Mouse (Mus musculus) ES-Bruce4 (cell line): ENCODE results near the gene Zfand2b. TPM values are rescaled to one million over a fixed set of nuclear protein-coding genes. Genes with fewer than 3 reads are reported as not detected.

Source experiments
- H3K27ac ChIP-seq: 2 replicates; pipeline ENCODE4 v1.5.1; 2012; ENCODE audit warnings: low read length, inconsistent platforms; ENCODE audit not compliant: insufficient read depth
- H3K27me3 ChIP-seq: 2 replicates; pipeline ENCODE4 v1.6.1; 2012; ENCODE audit warnings: mild to moderate bottlenecking, low read length, inconsistent platforms; ENCODE audit not compliant: control insufficient read depth, poor library complexity, insufficient read depth, severe bottlenecking
- H3K36me3 ChIP-seq: 2 replicates; pipeline ENCODE4 v1.6.1; 2012; ENCODE audit warnings: inconsistent platforms, mild to moderate bottlenecking, low read length, moderate library complexity; ENCODE audit not compliant: control insufficient read depth, poor library complexity, insufficient read depth, severe bottlenecking
- H3K4me1 ChIP-seq: one replicate; pipeline ENCODE4 v1.8.1; 2011; ENCODE audit warnings: low read length; ENCODE audit not compliant: control insufficient read depth, insufficient read depth
- H3K4me3 ChIP-seq: 2 replicates; pipeline ENCODE4 v1.5.1; 2011; ENCODE audit warnings: low read depth, mild to moderate bottlenecking, low read length
- H3K9ac ChIP-seq: 2 replicates; pipeline ENCODE4 v1.6.1; 2012; ENCODE audit warnings: low read depth, mild to moderate bottlenecking, inconsistent platforms; ENCODE audit not compliant: poor library complexity, severe bottlenecking
- H3K9me3 ChIP-seq: replicated peaks from 2 replicates; pipeline ENCODE4 v1.6.1; 2012; ENCODE audit warnings: mild to moderate bottlenecking, low read length, inconsistent platforms; ENCODE audit not compliant: control insufficient read depth, poor library complexity, insufficient read depth, severe bottlenecking
- CTCF ChIP-seq: IDR thresholded peaks from one replicate; pipeline ENCODE4 v1.8.1; 2011; ENCODE audit warnings: low read depth, low read length
- EP300 ChIP-seq: IDR thresholded peaks from 2 replicates; pipeline ENCODE4 v1.6.1; 2011; ENCODE audit warnings: low read depth, low read length; ENCODE audit not compliant: insufficient read depth
- POLR2A ChIP-seq: IDR thresholded peaks from one replicate; pipeline ENCODE4 v1.8.1; 2011; ENCODE audit warnings: low read length; ENCODE audit not compliant: insufficient read depth
- polyA plus RNA-seq: library from polyadenylated mRNA; stranded (reverse); fragments of >200 nt; gene quantifications from 2 replicates; pipeline ENCODE4 v1.2.4, GENCODE M21; 2011; ENCODE audit warnings: low read depth; ENCODE audit not compliant: missing spikeins, insufficient read depth, insufficient read length

Zfand2b gene
- polyA plus RNA-seq, 1 experiment, result 13.0 TPM

DNA sequence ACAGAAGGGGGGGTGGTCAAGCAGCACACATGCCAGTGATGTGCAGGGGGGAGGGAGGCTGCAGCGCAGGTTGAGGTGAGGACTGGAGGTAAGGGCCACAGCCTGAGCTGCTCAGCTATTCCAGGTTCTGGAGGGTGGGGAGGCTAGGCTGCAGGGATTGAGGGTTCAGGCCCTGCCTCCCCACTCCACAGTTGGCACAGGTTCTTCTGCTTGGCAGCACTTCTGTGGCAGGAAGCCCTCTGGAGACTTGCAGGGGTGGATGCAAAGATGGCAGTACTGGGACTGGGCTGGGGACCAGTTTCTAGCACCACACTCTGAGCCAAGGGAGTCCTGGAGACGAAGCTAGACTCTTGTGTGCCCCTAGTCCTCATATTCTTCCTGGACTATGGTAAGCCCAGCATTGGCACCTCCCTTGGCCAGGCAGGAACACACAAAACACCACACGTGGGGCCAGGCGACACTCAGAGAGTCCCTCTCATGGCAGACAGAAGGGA, 13.0 kb downstream of the Zfand2b start:
- no peak overlapping the region for H3K4me3 ChIP-seq
- H3K36me3 ChIP-seq, result no peaks in the 10 kb centered on the region
- no peak overlapping the region for H3K27ac ChIP-seq
- no peak for TF ChIP-seq POLR2A
- no peak for TF ChIP-seq CTCF
- TF ChIP-seq EP300, result no peak
- no peak overlapping the region for H3K9ac ChIP-seq
- no peaks in the 10 kb centered on the region for H3K4me1 ChIP-seq
- H3K9me3 ChIP-seq, result no peaks in the 10 kb centered on the region
- no peaks in the 10 kb centered on the region for H3K27me3 ChIP-seq

GRCm38 (mm10) chr1:75182160-75182559, 13.7 kb downstream of the Zfand2b start:
- no peak overlapping the region for H3K4me3 ChIP-seq
- H3K36me3 ChIP-seq, result no peaks in the 10 kb centered on the region
- TF ChIP-seq CTCF, result no peak
- no peak for TF ChIP-seq EP300
- no peak for TF ChIP-seq POLR2A
- no peaks in the 10 kb centered on the region for H3K27me3 ChIP-seq
- H3K27ac ChIP-seq, result no peak overlapping the region
- H3K9ac ChIP-seq, result no peak overlapping the region
- no peaks in the 10 kb centered on the region for H3K4me1 ChIP-seq
- no peaks in the 10 kb centered on the region for H3K9me3 ChIP-seq

DNA sequence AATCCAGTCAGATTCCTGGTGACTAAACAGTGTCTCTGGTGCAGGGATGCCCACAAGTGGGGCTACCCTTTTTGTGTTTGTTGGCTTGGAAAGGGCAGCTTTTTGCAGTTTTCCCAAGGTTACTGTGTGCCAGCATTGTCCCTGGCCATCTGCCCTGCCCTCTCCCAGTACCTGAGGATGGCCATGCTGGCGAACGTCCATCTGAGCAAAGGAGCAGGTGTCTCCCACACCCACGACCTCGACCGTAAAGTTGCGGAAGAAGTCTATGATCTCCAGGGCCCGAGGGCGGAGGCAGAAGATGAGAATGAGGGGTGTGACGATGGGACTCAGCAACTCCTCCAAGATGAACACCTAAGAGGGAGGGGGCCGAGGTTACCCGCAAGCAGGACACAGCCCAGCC, 17.0 kb downstream of the Zfand2b start:
- Histone ChIP-seq H3K27me3 (no peaks in the 10 kb centered on the region), H3K27ac (no peak overlapping the region), H3K36me3 (no peaks in the 10 kb centered on the region), H3K9me3 (no peaks in the 10 kb centered on the region), H3K4me1 (no peaks in the 10 kb centered on the region), H3K4me3 (0 out of 2 replicates have a peak overlapping the region, but pooled peaks have one; percentile 1), H3K9ac (no peak overlapping the region)
- TF ChIP-seq POLR2A (no peak), EP300 (no peak), CTCF (no peak)

GRCm38 (mm10) chr1:75187126-75187525, 18.7 kb downstream of the Zfand2b start:
- H3K36me3 ChIP-seq, result no peaks in the 10 kb centered on the region

DNA sequence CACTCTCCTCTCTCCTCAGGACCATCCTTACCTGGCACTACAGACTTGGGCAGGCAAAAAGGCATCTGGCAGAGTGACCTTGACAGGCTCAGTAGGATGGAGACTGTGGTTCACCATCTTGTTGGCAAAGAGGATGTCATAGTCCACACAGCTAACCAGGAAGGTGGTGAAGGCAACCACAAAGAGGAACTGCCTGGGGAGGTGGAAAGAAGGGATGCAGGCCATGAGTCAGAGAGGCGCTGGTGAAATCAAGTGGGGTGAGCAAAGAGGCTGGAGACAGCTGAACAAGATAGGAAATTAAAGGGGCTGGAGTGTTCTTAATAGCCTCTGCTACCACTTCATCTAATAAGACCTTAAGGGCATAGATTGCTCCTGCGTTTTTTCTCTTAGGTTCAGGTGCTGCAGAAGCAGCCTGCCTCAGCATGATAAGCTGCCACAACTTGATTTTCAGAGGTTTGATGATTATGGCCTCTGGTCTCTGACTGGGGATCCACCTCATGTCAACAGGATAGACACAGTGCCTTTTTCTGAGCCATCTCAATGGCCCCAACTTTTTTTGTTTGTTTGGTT, 19.6 kb downstream of the Zfand2b start:
- H3K36me3 ChIP-seq, result no peaks in the 10 kb centered on the region
- H3K9me3 ChIP-seq, result no peaks in the 10 kb centered on the region
- TF ChIP-seq EP300 (no peak), CTCF (no peak), POLR2A (no peak)
- H3K27me3 ChIP-seq, result no peaks in the 10 kb centered on the region
- H3K4me3 ChIP-seq, result no peak overlapping the region
- no peak overlapping the region for H3K27ac ChIP-seq
- no peaks in the 10 kb centered on the region for H3K4me1 ChIP-seq
- H3K9ac ChIP-seq, result no peak overlapping the region

More at GRCm38 (mm10) chr1:75187126-75187525, 18.7 kb downstream of the Zfand2b start:
- H3K9me3 ChIP-seq, result no peaks in the 10 kb centered on the region
- H3K27me3 ChIP-seq, result no peaks in the 10 kb centered on the region
- H3K4me3 ChIP-seq, result no peak overlapping the region
- H3K9ac ChIP-seq, result no peak overlapping the region
- TF ChIP-seq CTCF (no peak), EP300 (no peak), POLR2A (no peak)
- H3K4me1 ChIP-seq, result no peaks in the 10 kb centered on the region
- H3K27ac ChIP-seq, result no peak overlapping the region

- Histone ChIP-seq H3K27ac (no peak overlapping the region), H3K4me1 (no peaks in the 10 kb centered on the region), H3K36me3 (0 out of 2 replicates have a peak, but pooled peaks cover 3% of the 10 kb centered on the region), H3K4me3 (no peak overlapping the region), H3K27me3 (no peaks in the 10 kb centered on the region), H3K9ac (no peak overlapping the region), H3K9me3 (no peaks in the 10 kb centered on the region)
- TF ChIP-seq CTCF, result no peak
- TF ChIP-seq POLR2A, result no peak
Measured at GRCm38 (mm10) chr1:75190577-75190976, 22.1 kb downstream of the Zfand2b start.
